Mouse (Mus musculus) CH12.LX (cell line): Measurements from ENCODE around the gene Wdr72. TPM values are rescaled to one million over a fixed set of nuclear protein-coding genes. Genes with fewer than 3 reads are reported as not detected.

Source experiments
- DNase-seq: peaks from one replicate; pipeline ENCODE4 v3.0.0-alpha.2; 2013; ENCODE audit errors: extremely low read depth
- H3K27ac ChIP-seq: 2 replicates; pipeline ENCODE4 v1.5.1; 2012; ENCODE audit warnings: low read depth, mild to moderate bottlenecking, control low read depth, moderate library complexity; ENCODE audit not compliant: insufficient read depth
- H3K27me3 ChIP-seq: replicated peaks from 2 replicates; pipeline ENCODE3; 2012; ENCODE audit warnings: inconsistent platforms
- H3K36me3 ChIP-seq, 2 experiments: replicated peaks in 1 of 2; 2 replicates each; pipeline versions ENCODE3 to v1.6.1; 2012; ENCODE audit warnings: inconsistent platforms in 1 of 2, low read length in 1 of 2, mild to moderate bottlenecking in 1 of 2, mixed read lengths in 1 of 2, moderate library complexity in 1 of 2; ENCODE audit not compliant: control insufficient read depth in 1 of 2, insufficient read depth in 1 of 2
- H3K4me1 ChIP-seq, 2 experiments: 2 replicates each; pipeline ENCODE4 v1.6.1; 2012; ENCODE audit warnings: inconsistent platforms in 1 of 2, moderate library complexity in 1 of 2; ENCODE audit not compliant: insufficient read depth in 2 of 2, control insufficient read depth in 1 of 2
- H3K4me2 ChIP-seq: 2 replicates; pipeline ENCODE4 v1.6.1; 2012; ENCODE audit warnings: low read depth, mild to moderate bottlenecking, control low read depth; ENCODE audit not compliant: poor library complexity, insufficient read depth, severe bottlenecking
- H3K4me3 ChIP-seq, 3 experiments: fragments of 150-350 bp in 1 of 3; sonication (generic) in 1 of 3; replicated peaks in 1 of 3; 2 replicates each; pipeline versions ENCODE3 to v1.5.1; 2011 to 2012; ENCODE audit warnings: low read depth in 2 of 3, low read length in 2 of 3, mild to moderate bottlenecking in 2 of 3, moderate library complexity in 2 of 3, control low read depth in 1 of 3, improper control_type of control experiment in 1 of 3, inconsistent platforms in 1 of 3, mixed read lengths in 1 of 3; ENCODE audit not compliant: poor library complexity in 1 of 3
- H3K79me2 ChIP-seq: replicated peaks from 2 replicates; pipeline ENCODE4 v1.6.1; 2012; ENCODE audit warnings: mild to moderate bottlenecking, moderate library complexity; ENCODE audit not compliant: control insufficient read depth, poor library complexity, insufficient read depth, severe bottlenecking; ENCODE audit errors: extremely low read depth
- H3K9ac ChIP-seq: 2 replicates; pipeline ENCODE4 v1.6.1; 2012; ENCODE audit warnings: low read depth, mild to moderate bottlenecking, control low read depth, moderate library complexity; ENCODE audit not compliant: insufficient read depth
- H3K9me3 ChIP-seq: replicated peaks from 2 replicates; pipeline ENCODE3; 2012; ENCODE audit warnings: low read length, inconsistent platforms, mixed read lengths
- BHLHE40 ChIP-seq: IDR thresholded peaks from 2 replicates; pipeline ENCODE4 v1.6.1; 2011; ENCODE audit warnings: mild to moderate bottlenecking, low read depth, low read length, improper control_type of control experiment
- CHD1 ChIP-seq: IDR thresholded peaks from 2 replicates; pipeline ENCODE4 v1.6.1; 2012; ENCODE audit warnings: low read depth, low read length, improper control_type of control experiment, inconsistent platforms
- CHD2 ChIP-seq: IDR thresholded peaks from 2 replicates; pipeline ENCODE4 v1.6.1; 2011; ENCODE audit warnings: low read length, improper control_type of control experiment
- ELF1 ChIP-seq: IDR thresholded peaks from 2 replicates; pipeline ENCODE4 v1.6.1; 2014; ENCODE audit warnings: low read depth, mild to moderate bottlenecking, inconsistent platforms, low read length, improper control_type of control experiment
- EP300 ChIP-seq: IDR thresholded peaks from 2 replicates; pipeline ENCODE4 v1.6.1; 2011; ENCODE audit warnings: low read length, improper control_type of control experiment
- GABPA ChIP-seq: IDR thresholded peaks from 2 replicates; pipeline ENCODE4 v1.6.1; 2012; ENCODE audit warnings: low read depth, low read length, improper control_type of control experiment, inconsistent platforms; ENCODE audit not compliant: insufficient replicate concordance
- IRF4 ChIP-seq: IDR thresholded peaks from 2 replicates; pipeline ENCODE4 v1.6.1; 2014; ENCODE audit warnings: low read depth, mild to moderate bottlenecking, inconsistent platforms, low read length, improper control_type of control experiment
- NELFE ChIP-seq: IDR thresholded peaks from 2 replicates; pipeline ENCODE4 v1.6.1; 2011; ENCODE audit warnings: low read depth, low read length, improper control_type of control experiment
- NRF1 ChIP-seq: IDR thresholded peaks from 2 replicates; pipeline ENCODE4 v1.6.1; 2014; ENCODE audit warnings: low read depth, mild to moderate bottlenecking, inconsistent platforms, low read length, improper control_type of control experiment, moderate library complexity
- PAX5 ChIP-seq: IDR thresholded peaks from 2 replicates; pipeline ENCODE4 v1.6.1; 2012; ENCODE audit warnings: low read length, inconsistent platforms, mixed read lengths
- POLR2A ChIP-seq: IDR thresholded peaks from 2 replicates; pipeline ENCODE4 v1.6.1; 2011; ENCODE audit warnings: low read depth, mild to moderate bottlenecking, improper control_type of control experiment, low read length
- RAD21 ChIP-seq: IDR thresholded peaks from 2 replicates; pipeline ENCODE4 v1.6.1; 2011; ENCODE audit warnings: low read depth, mild to moderate bottlenecking, low read length, improper control_type of control experiment, moderate library complexity
- RCOR1 ChIP-seq: conservative IDR thresholded peaks from 2 replicates; pipeline ENCODE4 v1.6.1; 2012; ENCODE audit warnings: low read depth, mild to moderate bottlenecking, inconsistent platforms, low read length, improper control_type of control experiment
- SMC3 ChIP-seq: IDR thresholded peaks from 2 replicates; pipeline ENCODE4 v1.6.1; 2011; ENCODE audit warnings: low read depth, low read length, improper control_type of control experiment
- USF2 ChIP-seq: conservative IDR thresholded peaks from 2 replicates; pipeline ENCODE4 v1.6.1; 2011; ENCODE audit warnings: low read depth, low read length, improper control_type of control experiment
- ZC3H11A ChIP-seq: IDR thresholded peaks from 2 replicates; pipeline ENCODE4 v1.6.1; 2012; ENCODE audit warnings: low read depth, mild to moderate bottlenecking, inconsistent platforms, low read length, improper control_type of control experiment
- ZNF384 ChIP-seq: IDR thresholded peaks from 2 replicates; pipeline ENCODE4 v1.6.1; 2012; ENCODE audit warnings: low read depth, low read length, improper control_type of control experiment, inconsistent platforms
- dilution Hi-C: fragments of 300-500 bp; cut with MboI; formaldehyde crosslinking; loops from 2 replicates; pipeline ENCODE4 v1.14.3; 2020; ENCODE audit warnings: low sequenced_read_pairs; ENCODE audit not compliant: extremely low pct_unique_long_range_greater_than_20kb, extremely low pct_ligation_motif_present
- in situ Hi-C: fragments of 300-500 bp; cut with MboI; formaldehyde crosslinking; loops from 3 replicates; pipeline ENCODE4 v1.14.3; 2019; ENCODE audit warnings: low sequenced_read_pairs, low pct_ligation_motif_present, low pct_unique_long_range_greater_than_20kb, mixed read lengths
- polyA plus RNA-seq: library from polyadenylated mRNA; unstranded; fragments of >175 nt; gene quantifications from 2 replicates; pipeline ENCODE4 v1.2.1, GENCODE M21; 2012; ENCODE audit warnings: low read depth; ENCODE audit not compliant: insufficient read length
- total RNA-seq, 2 experiments: library from RNA; depleted of rRNA; stranded (reverse); fragments of 300-350 nt in 1 of 2; fragments of >200 nt in 1 of 2; gene quantifications; 2 replicates each; pipeline ENCODE4 v1.2.3; 2012 to 2014

The Wdr72 gene
- total and polyA plus RNA-seq, 3 experiments = 0.04 TPM; not detected in 2

DNA sequence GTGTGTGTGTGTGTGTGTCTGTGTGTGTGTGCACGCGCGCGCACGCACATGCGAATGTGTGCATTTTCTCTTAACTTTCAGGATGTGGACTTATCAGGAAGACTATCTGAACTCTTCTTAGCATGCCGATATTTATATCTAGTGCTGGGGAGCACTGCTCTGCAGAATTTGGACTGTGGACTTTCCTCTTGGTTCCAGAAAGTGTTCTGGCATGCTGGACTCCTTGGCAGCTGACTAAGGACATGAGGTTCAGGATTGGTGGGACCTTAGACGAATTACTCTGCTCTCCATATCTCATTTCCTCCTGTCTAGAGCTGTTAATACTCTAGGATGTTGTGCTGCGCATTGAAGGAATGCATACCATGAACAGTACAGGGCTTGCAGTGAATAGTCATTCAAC is 2.4 kb downstream of the Wdr72 start:
- in situ Hi-C loops = no loop called here
- TF ChIP-seq EP300 = no peak
- TF ChIP-seq PAX5 = no peak
- TF ChIP-seq, all 38 proteins: peak for 0
- H3K4me1 ChIP-seq = no peaks in the 10 kb centered on the region
- H3K4me2 ChIP-seq = no peak overlapping the region
- H3K4me3 ChIP-seq = no peak overlapping the region
- no peak overlapping the region for H3K9ac ChIP-seq
- no peaks in the 10 kb centered on the region for H3K9me3 ChIP-seq
- H3K27me3 ChIP-seq = no peaks in the 10 kb centered on the region
- dilution Hi-C loops = no loop called here
- no peak for DNase-seq
- H3K79me2 ChIP-seq = no peaks in the 10 kb centered on the region
- no peaks in the 10 kb centered on the region for H3K36me3 ChIP-seq
- H3K27ac ChIP-seq = no peak overlapping the region

DNA sequence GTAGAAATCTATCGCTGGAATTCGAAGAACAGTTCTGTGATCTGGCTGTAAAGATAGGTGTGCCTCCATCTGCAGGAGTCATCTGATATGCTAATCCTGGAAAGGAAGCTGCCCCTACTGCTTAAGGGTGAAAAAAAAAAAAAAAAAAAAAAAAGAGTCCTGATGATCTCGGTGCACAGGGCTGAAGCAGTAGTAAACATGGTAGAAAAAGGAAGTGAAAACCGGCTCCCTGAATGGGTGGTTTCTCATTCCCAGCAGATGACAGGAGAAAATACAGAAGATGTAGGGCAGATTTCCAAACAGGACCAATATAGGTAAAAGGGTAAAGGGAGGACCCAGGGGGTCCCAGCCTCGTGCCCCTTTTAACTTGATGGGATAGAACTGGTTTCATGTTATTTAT is 16.1 kb downstream of the Wdr72 start:
- DNase-seq = peak; percentile 22
- Histone ChIP-seq H3K27ac (no peak overlapping the region), H3K4me1 (peaks cover 2 to 13% of the 10 kb centered on the region in 2 experiments; a peak in 2 of 4 replicates), H3K27me3 (no peaks in the 10 kb centered on the region), H3K79me2 (no peaks in the 10 kb centered on the region), H3K4me3 (no peak overlapping the region), H3K9ac (no peak overlapping the region), H3K4me2 (no peak overlapping the region), H3K36me3 (no peaks in the 10 kb centered on the region), H3K9me3 (no peaks in the 10 kb centered on the region)
- in situ Hi-C loops (no loop called here), dilution Hi-C loops (no loop called here)
- TF ChIP-seq IRF4 (peak; percentile 57), EP300 (peak; percentile 59), ZNF384 (peak; percentile 94), GABPA (no peak), RAD21 (no peak)

DNA sequence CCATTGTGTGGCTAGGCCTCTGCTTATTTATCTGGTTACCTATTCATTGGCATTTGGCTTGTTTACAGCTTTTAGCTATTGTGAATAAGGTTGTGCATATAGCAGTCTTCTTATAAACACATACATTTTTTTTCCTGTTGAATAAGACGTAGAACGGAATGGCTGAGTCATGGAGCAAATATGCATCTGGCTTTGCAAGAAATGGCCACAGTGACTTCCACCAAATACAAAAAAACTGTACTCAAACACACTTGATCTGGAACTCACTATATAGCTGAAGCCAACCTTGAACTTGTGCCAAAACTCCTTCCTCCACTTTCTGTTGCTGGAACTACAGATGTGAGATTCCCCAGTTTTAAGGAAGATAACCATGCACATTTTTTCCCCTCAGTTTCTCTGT is 23.9 kb downstream of the Wdr72 start:
- in situ Hi-C loops = no loop called here
- Histone ChIP-seq H3K27me3 (no peaks in the 10 kb centered on the region), H3K4me2 (no peak overlapping the region), H3K27ac (no peak overlapping the region), H3K36me3 (no peaks in the 10 kb centered on the region), H3K4me1 (no peaks in the 10 kb centered on the region), H3K9me3 (peaks cover 6% of the 10 kb centered on the region), H3K4me3 (no peak overlapping the region), H3K79me2 (no peaks in the 10 kb centered on the region), H3K9ac (no peak overlapping the region)
- dilution Hi-C loops = no loop called here
- no peak for DNase-seq
- TF ChIP-seq NELFE (no peak), EP300 (no peak), NRF1 (no peak), SMC3 (no peak), BHLHE40 (no peak), CHD1 (no peak), USF2 (no peak), CHD2 (no peak), RCOR1 (no peak), ZC3H11A (no peak), POLR2A (no peak), GABPA (no peak), ELF1 (no peak)
